Mouse (Mus musculus) erythroblast, embryonic 14.5 days (primary cell): ENCODE measurements around the gene Zscan2.

Source experiments
- GATA1 ChIP-seq: IDR thresholded peaks from 2 replicates; pipeline ENCODE4 v1.6.1; 2012; ENCODE audit warnings: low read length, inconsistent platforms, mixed read lengths
- TAL1 ChIP-seq: IDR thresholded peaks from 3 replicates; pipeline ENCODE4 v1.6.1; 2012; ENCODE audit warnings: low read length, inconsistent platforms, mixed read lengths

- TF ChIP-seq TAL1 (no peak), GATA1 (no peak)
Observed at GRCm38 (mm10) chr7:80912496-80912895, 51.8 kb downstream of the Zscan2 start.
